Mouse (Mus musculus) NIH3T3 (cell line): ENCODE results near the gene Mylpf.
"Not testable (repeated sequence)": the region's sequence is repeated elsewhere in the genome, so short reads cannot be mapped to it uniquely, and the experiment has no call there.

Experiments used
- DNase-seq: peaks from one replicate; pipeline ENCODE4 v3.0.0-alpha.2; 2012; ENCODE audit warnings: low read depth

Gene Mylpf

DNA sequence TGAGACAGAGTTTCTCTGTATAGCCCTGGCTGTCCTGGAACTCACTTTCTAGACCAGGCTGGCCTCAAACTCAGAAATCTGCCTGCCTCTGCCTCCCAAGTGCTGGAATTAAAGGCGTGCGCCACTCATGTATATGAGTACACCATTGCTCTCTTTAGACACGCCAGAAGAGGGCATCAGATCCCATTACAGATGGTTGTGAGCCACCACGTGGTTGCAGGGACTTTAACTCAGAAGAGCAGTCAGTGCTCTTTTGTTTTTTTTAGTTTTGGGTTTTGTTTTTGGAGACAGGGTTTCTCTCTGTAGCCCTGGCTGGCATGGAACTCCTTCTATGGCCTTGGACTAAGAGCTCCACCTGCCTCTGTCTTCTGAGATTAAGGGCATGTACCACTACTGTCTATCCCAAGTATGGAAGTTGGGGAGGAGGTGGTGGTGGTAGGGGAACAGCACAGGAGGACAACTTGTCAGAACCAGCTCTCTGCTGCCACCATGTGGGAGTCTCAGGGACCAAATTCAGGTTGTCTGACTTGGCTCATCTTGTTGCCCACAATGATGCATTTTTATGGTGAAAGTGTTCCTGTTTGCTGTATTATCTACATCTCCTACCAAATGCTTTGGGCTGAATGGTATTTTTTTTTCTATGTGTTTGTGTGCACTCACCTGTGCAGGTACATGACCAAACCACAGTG, 20.1 kb downstream of the Mylpf start:
- peak; percentile 88 for DNase-seq

DNA sequence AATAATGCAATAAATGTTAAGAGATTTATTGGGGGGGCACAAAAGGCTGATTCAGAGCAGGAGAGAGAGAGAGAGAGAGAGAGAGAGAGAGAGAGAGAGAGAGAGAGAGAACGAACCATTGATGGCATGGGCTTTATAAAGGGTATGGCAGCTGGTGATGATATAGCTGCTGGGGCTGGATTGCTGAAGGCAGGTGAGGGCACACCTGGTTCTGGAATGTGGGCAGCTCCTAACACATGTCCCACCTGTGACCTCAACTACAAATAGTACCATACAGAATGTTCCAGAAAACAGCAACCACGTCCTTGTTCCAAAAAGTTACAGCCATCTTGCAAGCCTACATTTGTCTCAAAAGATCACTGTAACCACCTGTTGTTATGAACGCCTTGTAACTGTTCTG, 22.7 kb downstream of the Mylpf start:
- DNase-seq, result no peak

DNA sequence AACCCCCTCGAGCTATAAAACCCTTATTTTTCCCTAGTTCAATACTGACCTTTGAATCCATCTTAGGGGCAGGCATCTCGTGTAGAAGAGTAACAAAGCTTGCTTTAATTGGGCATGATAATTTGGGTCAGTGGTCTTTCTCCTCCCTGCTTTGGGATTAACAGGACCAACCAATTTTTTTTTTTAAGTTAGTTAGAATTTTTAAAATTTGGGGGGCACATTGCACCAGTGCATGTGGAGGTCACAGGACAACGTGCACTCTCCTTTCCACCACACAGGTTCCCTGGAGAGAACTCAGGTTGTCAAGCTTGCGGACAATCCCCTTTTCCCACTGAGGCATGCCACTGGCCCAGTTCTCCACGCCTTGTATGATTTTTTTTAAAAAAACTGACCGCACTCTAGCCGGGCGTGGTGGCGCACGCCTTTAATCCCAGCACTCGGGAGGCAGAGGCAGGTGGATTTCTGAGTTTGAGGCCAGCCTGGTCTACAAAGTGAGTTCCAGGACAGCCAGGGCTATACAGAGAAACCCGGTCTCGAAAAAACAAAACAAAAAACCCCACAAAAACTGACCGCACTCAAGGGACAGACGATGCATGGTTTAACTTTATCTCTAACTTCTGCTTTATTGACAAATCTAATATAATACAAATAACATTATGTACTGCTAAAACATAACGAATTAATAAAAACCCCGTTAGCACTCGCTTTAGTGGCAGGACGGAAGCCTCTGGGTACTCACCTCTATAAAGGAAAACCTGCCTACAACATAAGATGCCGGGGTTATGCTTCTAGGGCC, 23.3 kb downstream of the Mylpf start:
- DNase-seq, result no peak

DNA sequence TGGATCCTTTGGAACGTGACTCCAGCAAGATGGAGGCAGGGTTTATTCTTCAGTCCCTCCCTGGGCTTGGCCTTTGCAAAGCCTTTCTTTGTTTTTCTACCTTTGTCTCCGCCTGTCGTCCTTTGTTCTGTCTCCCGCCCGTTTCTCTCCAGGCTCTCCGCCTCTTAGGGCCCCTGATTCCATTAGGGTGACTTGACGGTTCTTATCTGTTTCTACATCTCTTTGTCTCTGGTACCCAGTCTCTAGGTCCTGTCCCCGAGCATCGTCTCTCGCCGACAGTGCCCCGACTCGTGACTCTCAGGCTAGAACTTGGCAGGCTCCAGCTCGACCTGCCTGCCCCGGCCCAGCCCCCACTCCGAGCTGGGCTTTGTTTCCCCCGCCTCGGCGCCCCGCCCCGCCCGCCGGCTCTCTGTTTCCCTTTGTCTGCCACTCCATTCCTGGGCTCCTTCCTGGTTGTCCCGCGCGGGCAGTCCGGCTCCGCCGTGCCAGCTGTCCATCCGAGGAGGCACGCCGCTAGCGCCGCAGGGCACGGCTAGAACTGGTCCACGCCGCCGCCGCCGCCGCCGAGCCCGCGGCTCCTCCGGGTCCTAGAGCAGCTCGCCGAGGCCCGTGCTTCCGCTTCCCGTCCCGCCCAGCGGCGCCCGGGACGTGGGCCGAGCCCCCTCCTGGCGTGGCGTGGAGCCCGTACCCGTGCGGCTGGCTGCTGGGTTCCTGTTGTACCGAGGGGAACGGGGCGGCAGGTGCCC, 24.1 kb downstream of the Mylpf start, which contains the start of the genes Zfp553 and Sept1:
TSS of gene Zfp553 (plus strand) at position 440 of the 746 bp plus-strand sequence.
TSS of gene Sept1 (minus strand) at position 509 of the 746 bp plus-strand sequence.
- peak; percentile 90 for DNase-seq

DNA sequence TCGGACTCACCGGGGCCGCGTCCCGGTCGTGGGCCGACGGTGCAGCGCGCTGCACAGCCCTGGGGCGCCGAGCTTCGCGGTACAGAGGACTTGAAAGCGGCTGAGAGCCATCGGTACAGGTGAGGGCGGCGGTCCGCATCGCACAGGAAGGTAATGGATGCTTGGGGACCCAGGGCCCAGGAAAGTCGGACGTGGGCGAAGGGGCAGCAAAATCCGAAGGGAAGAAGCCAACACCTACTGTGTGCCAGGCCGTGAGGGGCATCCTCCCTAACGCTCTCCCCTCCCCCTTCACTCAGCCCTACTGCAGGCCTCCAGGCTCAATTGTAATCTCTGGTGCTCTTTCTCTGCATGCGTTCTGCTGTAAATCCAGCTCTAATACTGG, 24.7 kb downstream of the Mylpf start:
- DNase-seq, result peak; percentile 43

DNA sequence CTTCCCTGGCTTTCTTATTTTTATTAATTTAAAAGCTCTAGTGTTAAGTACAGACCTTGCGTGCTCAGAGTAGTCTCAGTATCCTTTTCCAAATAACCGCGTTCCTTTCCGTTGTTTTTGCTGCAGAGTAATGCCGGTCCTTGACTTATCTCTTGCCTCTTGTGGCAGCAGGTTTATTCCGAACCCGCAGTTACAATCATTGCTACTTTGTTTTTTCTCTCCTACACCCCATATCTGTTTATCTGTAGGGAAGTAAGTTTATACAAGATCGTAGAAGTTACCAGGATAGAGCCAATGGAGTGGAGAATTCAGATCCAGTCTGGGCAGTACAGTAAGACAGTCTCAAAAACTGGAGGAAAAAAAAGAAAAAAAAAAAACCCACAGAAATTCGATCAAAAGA, 25.1 kb downstream of the Mylpf start:
- DNase-seq, result no peak

DNA sequence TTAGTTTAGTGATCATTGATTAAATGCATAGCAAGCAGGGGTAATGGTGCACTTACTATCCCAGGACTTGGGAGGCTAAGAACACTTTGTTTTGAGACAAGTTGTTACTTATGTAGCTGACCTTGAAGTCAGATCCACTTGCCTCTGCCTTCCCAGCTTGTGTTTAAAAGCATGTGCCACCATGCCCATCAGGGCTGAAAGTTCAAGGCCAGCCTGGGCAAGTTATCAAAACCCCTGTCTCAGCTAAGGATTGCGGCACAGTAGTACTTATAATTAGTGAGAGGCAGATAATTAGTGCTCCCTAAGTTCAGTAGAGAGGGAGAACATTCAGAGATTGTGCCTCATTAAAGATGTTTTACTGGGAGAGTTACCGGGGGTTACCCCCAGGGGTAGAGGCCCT, 26.1 kb downstream of the Mylpf start:
- DNase-seq, result no peak

DNA sequence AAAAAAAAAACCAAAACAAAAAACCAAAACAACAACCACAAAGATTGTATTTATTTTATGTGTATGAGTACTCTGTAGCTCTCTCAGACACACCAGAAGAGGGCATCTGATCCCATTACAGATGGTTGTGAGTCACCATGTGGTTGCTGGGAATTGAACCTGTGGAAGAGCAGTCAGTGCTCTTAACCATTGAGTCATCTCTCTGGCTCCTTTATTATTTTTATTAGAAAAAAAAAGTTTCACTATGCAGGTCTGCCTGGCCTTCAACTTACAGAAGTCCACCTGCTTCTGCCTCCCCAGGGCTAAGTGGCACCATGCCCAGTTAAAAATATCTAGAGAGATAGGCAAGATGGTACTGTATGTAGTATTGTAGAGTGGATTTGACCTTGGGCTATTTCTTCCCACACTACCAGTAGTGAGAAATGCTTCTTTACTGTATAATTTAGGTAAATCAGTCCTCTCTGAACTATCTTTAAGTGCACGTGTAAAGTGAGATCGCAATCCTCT, 34.7 kb downstream of the Mylpf start:
- peak; percentile 55 for DNase-seq

DNA sequence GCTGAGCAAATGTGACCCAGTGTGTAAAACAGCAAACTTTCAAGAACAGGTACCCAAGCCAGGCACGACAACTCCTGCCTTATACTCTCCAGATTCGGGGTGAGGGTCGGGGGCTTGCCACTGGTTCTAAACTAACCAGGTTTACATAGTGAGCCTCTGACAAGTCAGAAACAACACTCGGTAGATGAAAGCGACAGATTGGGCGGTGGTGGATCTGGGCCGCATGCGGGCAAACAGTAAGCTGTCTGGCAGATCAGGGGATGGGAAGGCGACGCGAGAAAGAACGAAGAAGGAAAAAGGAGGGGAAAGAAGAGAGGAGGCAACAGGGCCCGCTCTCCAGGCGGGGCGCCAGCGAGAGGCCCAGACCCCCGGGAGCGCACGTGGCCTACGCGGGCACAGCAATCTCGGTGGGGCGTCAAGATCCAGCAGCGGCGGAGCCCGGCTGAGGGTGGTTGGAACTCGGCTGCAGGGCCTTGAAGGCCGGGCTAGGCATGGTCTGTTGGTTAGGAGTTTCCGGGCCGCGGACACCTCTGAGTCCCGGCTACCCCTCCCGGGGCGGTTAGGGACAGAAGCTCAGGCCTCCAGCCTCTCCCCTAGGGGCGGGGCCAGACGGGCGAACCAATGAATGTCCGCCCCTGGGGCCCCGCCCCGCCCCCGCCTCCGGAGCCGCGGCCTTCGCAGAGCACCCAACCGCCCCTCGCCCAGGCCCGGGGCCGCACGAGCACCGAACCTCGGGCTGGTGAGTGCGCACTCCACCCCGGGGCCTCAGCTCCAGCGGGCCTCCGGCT, 35.4 kb downstream of the Mylpf start, which contains the start of gene Zfp771:
TSS of gene Zfp771 (plus strand) at position 405 of the 788 bp plus-strand sequence.
- DNase-seq, result peak; percentile 95

DNA sequence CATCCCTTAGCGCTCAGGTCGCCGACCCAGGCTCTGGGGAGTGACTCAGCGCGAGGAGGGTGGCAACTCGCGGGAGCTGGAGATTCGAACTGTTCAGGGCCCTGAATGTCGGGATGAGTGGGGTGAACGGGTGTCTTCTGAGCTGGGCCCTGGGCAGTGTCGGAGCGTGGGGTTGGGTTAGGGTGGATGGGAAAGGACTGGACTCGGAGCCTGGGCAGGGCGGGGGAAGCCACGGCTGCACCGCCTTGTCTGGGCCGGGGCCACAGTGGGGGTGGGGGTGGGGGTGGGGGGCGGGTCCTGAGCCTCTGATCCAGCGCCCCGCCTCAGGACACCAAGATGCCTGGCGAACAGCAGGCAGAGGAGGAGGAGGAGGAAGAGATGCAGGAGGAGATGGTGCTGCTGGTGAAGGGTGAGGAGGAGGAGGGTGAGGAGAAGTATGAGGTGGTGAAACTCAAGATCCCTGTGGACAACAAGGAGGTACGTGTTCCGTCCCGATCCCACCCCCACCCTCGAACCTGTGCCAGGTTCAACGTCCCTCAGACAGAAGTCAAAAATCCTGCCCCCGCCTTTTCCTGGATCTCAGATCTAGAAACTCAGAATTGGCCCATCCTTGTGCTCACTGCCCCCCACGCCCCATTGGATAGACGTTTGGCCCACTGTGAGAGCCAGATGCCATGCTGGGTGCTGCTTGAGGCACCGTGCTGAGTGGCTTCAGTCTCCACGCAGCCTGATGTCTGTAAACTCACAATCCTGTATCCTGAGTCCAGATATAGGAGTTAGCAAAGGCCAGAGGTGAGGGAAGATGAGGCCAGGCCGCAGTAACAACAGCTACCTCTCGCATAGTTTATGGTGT, 36.2 kb downstream of the Mylpf start:
- DNase-seq, result peak; percentile 66

DNA sequence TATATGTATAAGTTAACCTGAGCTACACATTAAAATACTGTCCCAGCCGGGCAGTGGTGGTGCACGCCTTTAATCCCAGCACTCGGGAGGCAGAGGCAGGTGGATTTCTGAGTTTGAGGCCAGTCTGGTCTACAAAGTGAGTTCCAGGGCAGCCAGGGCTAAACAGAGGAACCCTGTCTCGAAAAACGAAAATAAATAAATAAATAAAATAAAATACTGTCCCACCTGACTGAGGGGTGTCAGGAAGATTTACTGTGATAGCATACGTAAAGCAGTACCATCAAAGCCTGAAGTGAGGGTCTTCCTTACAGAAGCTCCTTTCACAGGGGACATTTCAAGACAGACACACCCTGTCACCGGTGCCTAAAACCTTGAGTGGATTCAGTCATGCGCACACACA, 41.8 kb downstream of the Mylpf start:
- DNase-seq, result not testable (repeated sequence)

DNA sequence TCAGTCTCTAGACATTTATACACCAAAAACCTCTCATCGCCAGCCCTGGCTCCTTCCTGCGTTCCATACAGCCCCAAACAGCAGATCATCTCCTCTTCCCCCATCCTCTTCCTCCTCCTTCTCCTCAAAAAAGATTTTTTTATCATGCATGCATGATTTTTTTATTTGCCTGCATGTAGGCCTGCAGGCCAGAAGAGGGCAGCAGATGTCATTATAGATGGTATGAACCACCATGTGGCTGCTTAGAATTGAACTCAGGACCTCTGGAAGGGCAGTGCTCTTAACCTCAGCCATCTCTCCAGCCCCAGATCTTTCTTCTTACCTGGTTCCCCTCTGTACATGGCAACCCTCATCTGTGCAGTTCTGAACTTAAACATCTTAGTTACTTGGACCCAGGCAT, 43.7 kb downstream of the Mylpf start:
- DNase-seq, result peak; percentile 50

DNA sequence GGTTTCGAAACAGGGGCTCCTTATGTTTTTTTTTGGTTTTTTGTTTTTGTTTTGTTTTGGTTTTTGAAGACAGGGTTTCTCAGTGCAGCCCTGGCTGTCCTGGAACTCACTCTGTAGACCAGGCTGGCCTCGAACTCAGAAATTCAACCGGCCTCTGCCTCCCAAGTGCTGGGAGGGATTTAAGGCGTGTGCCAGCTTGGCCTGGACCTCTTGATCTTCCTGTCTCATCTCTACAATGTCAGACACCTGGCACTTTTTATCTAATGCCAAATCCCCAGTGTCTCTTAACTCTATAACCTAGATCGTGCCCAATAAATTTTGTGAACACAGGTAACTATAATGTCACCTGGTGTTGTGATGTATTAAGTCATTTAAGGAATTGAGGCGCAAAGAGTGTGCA, 44.7 kb downstream of the Mylpf start:
- no peak for DNase-seq

DNA sequence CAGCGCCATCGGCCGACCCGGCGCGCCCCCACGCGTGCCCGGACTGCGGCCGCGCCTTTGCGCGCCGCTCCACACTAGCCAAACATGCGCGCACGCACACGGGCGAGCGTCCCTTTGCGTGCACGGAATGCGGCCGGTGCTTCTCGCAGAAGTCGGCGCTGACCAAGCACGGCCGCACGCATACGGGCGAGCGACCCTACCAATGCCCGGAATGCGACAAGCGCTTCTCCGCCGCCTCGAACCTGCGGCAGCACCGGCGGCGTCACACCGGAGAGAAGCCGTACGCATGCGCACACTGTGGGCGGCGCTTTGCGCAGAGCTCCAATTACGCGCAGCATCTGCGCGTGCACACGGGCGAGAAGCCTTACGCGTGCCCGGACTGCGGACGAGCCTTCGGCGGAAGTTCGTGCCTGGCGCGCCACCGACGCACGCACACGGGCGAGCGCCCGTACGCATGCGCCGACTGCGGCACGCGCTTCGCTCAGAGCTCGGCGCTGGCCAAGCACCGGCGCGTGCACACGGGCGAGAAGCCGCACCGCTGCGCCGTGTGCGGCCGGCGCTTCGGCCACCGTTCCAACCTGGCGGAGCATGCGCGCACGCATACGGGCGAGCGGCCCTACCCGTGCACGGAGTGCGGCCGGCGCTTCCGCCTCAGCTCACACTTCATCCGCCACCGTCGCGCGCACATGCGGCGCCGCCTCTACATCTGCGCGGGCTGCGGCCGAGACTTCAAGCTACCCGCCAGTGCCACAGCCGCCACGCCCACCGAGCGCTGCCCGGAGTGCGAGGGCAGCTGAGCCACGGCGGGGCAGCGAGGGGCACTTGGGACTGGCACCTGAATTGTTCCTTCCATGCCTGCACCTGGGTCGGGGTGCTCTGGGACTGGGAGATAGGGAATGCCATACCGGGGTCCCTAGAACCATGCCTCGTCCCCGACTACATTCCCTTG, 45.4 kb downstream of the Mylpf start:
- DNase-seq, result peak; percentile 96

DNA sequence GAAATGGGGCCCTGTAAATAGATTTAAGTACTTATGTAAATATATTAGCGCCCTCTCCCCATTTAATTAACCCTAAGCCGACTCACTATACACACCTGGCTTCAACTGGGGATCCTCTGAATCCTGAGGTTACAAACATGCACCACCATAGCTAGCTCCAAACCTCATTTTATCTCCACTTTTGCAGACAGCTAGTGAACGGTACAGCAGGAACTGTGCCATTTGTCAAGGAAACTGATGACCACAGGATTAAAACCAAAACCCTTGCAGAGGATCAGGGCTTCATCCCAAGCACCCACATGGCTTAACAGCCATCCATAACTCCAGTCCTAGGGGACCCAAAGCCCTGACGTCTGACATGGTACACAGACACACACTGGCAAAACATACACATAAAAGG, 46.3 kb downstream of the Mylpf start:
- no peak for DNase-seq

DNA sequence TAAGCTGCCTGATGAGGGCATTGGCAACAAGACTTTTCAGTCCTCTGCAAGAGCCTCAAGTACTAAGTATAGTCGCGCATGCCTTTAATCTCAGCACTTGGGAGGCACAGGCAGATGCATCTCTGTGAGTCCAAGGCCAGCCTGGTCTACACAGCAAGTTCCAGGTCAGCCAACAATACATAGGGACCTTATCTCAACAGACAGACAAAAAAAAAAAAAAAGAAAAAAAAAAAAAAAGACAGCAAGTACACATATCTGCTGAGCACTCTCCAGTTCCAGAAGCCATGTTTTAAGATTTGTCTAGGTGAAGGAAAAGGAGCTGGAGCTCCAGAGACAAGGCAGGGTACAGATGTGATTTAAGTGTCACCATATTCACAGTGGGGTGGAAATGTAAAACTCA, 47.3 kb downstream of the Mylpf start:
- no peak for DNase-seq

DNA sequence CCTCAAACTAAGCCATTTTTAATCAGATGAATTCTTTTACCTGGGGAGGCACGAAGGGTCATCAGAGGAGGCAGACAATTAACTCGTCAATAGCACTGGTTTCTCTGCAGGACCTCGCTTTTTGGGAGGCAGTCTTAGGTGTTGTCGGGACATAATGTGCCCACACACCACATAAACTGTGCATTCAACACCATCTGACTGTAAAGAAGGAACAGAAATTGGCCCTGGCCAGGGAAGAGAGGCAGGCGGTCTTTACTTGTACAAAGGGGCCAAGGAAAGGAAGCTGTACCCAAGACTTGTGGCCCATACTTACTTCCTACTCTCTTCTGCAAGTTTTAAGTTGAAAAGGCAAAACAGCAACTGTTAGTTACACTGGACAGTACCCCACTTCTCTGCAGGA, 47.8 kb downstream of the Mylpf start:
- no peak for DNase-seq

DNA sequence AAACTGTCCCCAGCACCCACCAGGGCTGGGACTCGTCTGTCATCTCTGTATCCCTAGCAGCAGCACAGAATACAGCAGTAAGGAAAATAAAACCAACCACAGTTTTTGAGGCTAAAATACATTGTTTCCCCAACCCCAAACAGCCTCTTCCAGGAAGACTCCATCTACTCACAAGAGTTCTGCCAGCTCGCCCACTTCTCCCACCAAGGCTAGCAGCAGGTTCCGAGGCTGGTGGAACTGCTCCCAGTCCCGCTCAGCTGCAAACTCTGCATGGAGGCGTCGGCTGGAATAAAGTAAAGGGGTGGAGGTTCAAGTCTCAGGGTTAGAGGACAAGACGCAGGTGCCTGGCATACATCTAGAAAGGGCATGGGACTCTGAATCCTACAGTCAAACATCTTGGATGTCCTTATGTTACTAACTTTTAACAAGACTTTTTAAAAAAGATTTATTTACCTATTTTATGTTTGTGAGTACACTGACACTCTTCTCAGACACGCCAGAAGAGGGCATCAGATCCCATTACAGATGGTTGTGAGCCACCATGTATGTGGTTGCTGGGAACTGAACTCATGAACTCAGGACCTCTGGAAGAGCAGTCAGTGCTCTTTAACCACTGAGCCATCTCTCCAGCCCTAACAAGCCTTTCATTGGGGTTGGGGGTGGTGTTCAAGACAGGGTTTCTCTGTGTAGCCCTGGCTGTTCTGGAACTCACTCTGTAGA, 50.7 kb downstream of the Mylpf start:
- DNase-seq, result no peak
